Mouse (Mus musculus) left cerebral cortex, adult 6 months (tissue): ENCODE data around the gene Hba-a1. TPM values are rescaled to one million over a fixed set of nuclear protein-coding genes. Genes with fewer than 3 reads are reported as not detected.

Source experiments
- long read RNA-seq, 2 experiments: library from polyadenylated mRNA; unstranded; transcript quantifications; one replicate each; pipeline ENCODE4 v2.0.0; 2019 to 2020
- polyA plus RNA-seq: library from polyadenylated mRNA; unstranded; fragments of <200 nt; fragmentation: Nextera tagmentation; gene quantifications from 2 replicates; pipeline ENCODE4 v1.2.3, GENCODE M21; 2021

Hba-a1 gene
- polyA plus RNA-seq: 7.7 and 17.6 TPM in 2 replicates
- long read RNA-seq, experiment 1, transcript Hba-a1-201 (3 exons, 699 nt): major isoform, 26 of 26 reads
- long read RNA-seq, experiment 1, partial matches to known transcripts: 0 of 26 reads
- long read RNA-seq, experiment 1, other reads (novel, unspliced or antisense): 0 of 26 reads
- long read RNA-seq, experiment 2, transcript Hba-a1-201 (3 exons, 699 nt): major isoform, 7 of 7 reads
- long read RNA-seq, experiment 2, partial matches to known transcripts: 0 of 7 reads
- long read RNA-seq, experiment 2, other reads (novel, unspliced or antisense): 0 of 7 reads

GRCm38 (mm10) chr11:32283091-32283777 lies at the start of gene Hba-a1:
Gene Hba-a1 (plus strand): TSS chr11:32283511.

GRCm38 (mm10) chr11:32267188-32267884 lies 16.0 kb upstream of the Hba-a1 start, which contains the start of gene Nprl3:
Gene Nprl3 (minus strand): TSS chr11:32267707.

GRCm38 (mm10) chr11:32276347-32276746 lies 7.0 kb upstream of the Hba-a1 start, which contains the start of gene Hba-x:
Gene Hba-x (plus strand): TSS chr11:32276400.

GRCm38 (mm10) chr11:32286695-32287492 lies 3.6 kb downstream of the Hba-a1 start, which contains the start of gene Hbq1b:
Gene Hbq1b (plus strand): TSS chr11:32286965.

GRCm38 (mm10) chr11:32296203-32296602 lies 12.9 kb downstream of the Hba-a1 start, which contains the start of gene Hba-a2:
Gene Hba-a2 (plus strand): TSS chr11:32296489.

GRCm38 (mm10) chr11:32299865-32300264 lies 16.6 kb downstream of the Hba-a1 start, which contains the start of gene Hbq1a:
Gene Hbq1a (plus strand): TSS chr11:32300069.

Other genes with a start within 250 kb of the Hba-a1 start
- not detected in 2 replicates for gene Il9r, start 83.2 kb upstream of the Hba-a1 start, polyA plus RNA-seq
- gene Snrnp25, start 78.1 kb upstream of the Hba-a1 start, polyA plus RNA-seq: 71.7 and 72.2 TPM in 2 replicates
- gene Rhbdf1, start 61.2 kb upstream of the Hba-a1 start, polyA plus RNA-seq: 1.9 and 4.5 TPM in 2 replicates
- gene Mpg, start 57.0 kb upstream of the Hba-a1 start, polyA plus RNA-seq: 18.0 and 19.3 TPM in 2 replicates
- gene Nprl3, start 15.8 kb upstream of the Hba-a1 start, polyA plus RNA-seq: 40.5 and 44.3 TPM in 2 replicates
- not detected in 2 replicates for gene Hba-x, start 7.1 kb upstream of the Hba-a1 start, polyA plus RNA-seq
- gene Hbq1b, start 3.5 kb downstream of the Hba-a1 start, polyA plus RNA-seq: 0.65 TPM in 1 of 2 replicates, not detected in the other
- 17.7 and 48.7 TPM in 2 replicates for gene Hba-a2, start 13.0 kb downstream of the Hba-a1 start, polyA plus RNA-seq
- gene Hbq1a, start 16.6 kb downstream of the Hba-a1 start, polyA plus RNA-seq: 1.4 and 2.0 TPM in 2 replicates
- gene Sh3pxd2b, start 64.3 kb downstream of the Hba-a1 start, polyA plus RNA-seq: 1.2 and 2.1 TPM in 2 replicates
- gene Ubtd2, start 171.9 kb downstream of the Hba-a1 start, polyA plus RNA-seq: 7.5 and 10.9 TPM in 2 replicates
- gene Efcab9, start 248.6 kb downstream of the Hba-a1 start, polyA plus RNA-seq: 0.72 and 0.98 TPM in 2 replicates
- gene Stk10, start 249.8 kb downstream of the Hba-a1 start, polyA plus RNA-seq: 1.0 and 1.3 TPM in 2 replicates